Mouse (Mus musculus) brain, embryonic 14.5 days (tissue): ENCODE results near the gene Sstr3.

ENCODE experiments used
- CTCF ChIP-seq: fragments of 200-500 bp; IDR thresholded peaks from 2 replicates; pipeline ENCODE4 v1.5.1; 2012; ENCODE audit warnings: inconsistent platforms, mild to moderate bottlenecking, moderate library complexity, borderline replicate concordance; ENCODE audit not compliant: insufficient read depth, insufficient read length; ENCODE audit errors: extremely low read depth
- POLR2A ChIP-seq: fragments of 200-500 bp; IDR thresholded peaks from 2 replicates; pipeline ENCODE4 v1.6.1; 2012; ENCODE audit warnings: mild to moderate bottlenecking, inconsistent platforms, borderline replicate concordance; ENCODE audit not compliant: poor library complexity, insufficient read depth, insufficient read length, severe bottlenecking; ENCODE audit errors: extremely low read depth

DNA sequence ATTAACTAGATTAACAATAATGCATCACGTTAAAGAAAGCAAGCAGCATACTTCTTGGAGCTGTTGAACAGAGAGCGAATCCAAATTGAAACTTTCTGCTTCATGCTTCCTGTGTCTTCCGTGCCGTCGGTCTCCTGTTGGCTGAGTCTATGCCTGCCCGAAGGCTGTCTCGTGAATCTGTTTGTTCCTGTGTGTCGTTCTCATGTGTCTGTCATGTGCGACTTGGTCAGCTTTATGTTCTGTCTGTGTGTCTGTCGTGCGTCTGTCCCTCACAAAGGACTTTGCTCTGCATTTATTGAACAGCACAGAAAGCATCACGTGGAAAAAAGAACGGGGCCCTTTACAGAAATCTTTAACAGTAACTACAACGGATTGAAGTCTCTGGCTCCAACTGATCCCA lies 31.5 kb downstream of the Sstr3 start:
- no peak for TF ChIP-seq POLR2A
- TF ChIP-seq CTCF = no peak
